Mouse (Mus musculus) forebrain, embryonic 16.5 days (tissue): ENCODE measurements around the gene Sema6b. TPM values are rescaled to one million over a fixed set of nuclear protein-coding genes. Genes with fewer than 3 reads are reported as not detected.
A peak's percentile ranks its signal among the peaks of the same experiment; 100 is the strongest.

Source experiments
- ATAC-seq: fragments of 200-750 bp; cut with Nextera tagmentation; 2 replicates; pipeline ENCODE4 v1.8.0; 2017; ENCODE audit warnings: mild to moderate bottlenecking, moderate library complexity
- H3K27ac ChIP-seq: fragments of 300-500 bp; sonication (generic); 2 replicates; pipeline ENCODE4 v1.5.1; 2014; ENCODE audit warnings: low read length, control low read depth
- H3K27me3 ChIP-seq: fragments of 300-500 bp; sonication (generic); replicated peaks from 2 replicates; pipeline ENCODE4 v1.6.1; 2014; ENCODE audit warnings: low read length; ENCODE audit not compliant: control insufficient read depth, insufficient read depth
- H3K36me3 ChIP-seq: fragments of 300-500 bp; sonication (generic); 2 replicates; pipeline ENCODE4 v1.6.1; 2014; ENCODE audit not compliant: control insufficient read depth, insufficient read depth
- H3K4me1 ChIP-seq: fragments of 300-500 bp; sonication (generic); replicated peaks from 2 replicates; pipeline ENCODE4 v1.6.1; 2014; ENCODE audit warnings: low read length; ENCODE audit not compliant: control insufficient read depth, insufficient read depth
- H3K4me2 ChIP-seq: fragments of 300-500 bp; sonication (generic); 2 replicates; pipeline ENCODE4 v1.6.1; 2014; ENCODE audit warnings: mild to moderate bottlenecking, low read length, control low read depth
- H3K4me3 ChIP-seq: fragments of 300-500 bp; sonication (generic); replicated peaks from 2 replicates; pipeline ENCODE4 v1.5.1; 2014; ENCODE audit warnings: mild to moderate bottlenecking, low read length, control low read depth
- H3K9ac ChIP-seq: fragments of 300-500 bp; sonication (generic); replicated peaks from 2 replicates; pipeline ENCODE4 v1.6.1; 2014; ENCODE audit warnings: low read depth, low read length, control low read depth
- H3K9me3 ChIP-seq: fragments of 300-500 bp; sonication (generic); 2 replicates; pipeline ENCODE4 v1.6.1; 2016; ENCODE audit warnings: low read length; ENCODE audit not compliant: control insufficient read depth
- WGBS: fragments of 180-500 bp; shearing (Covaris S2); extraction: QIAGEN DNeasy Blood & Tissue Kit; methylation state at CpG from one replicate; pipeline ENCODE4 v1.1.7; 2014; 5-methylcytosine and 5-hydroxymethylcytosine counted together
- polyA plus RNA-seq: library from polyadenylated mRNA; unstranded; fragments of >200 nt; fragmentation: Nextera tagmentation; extraction: Ambion mirVana; gene quantifications from 2 replicates; pipeline ENCODE4 v1.2.1, GENCODE M21; 2015

The Sema6b gene
- polyA plus RNA-seq, 1 experiment from 2014 or later = 10.7 TPM

DNA sequence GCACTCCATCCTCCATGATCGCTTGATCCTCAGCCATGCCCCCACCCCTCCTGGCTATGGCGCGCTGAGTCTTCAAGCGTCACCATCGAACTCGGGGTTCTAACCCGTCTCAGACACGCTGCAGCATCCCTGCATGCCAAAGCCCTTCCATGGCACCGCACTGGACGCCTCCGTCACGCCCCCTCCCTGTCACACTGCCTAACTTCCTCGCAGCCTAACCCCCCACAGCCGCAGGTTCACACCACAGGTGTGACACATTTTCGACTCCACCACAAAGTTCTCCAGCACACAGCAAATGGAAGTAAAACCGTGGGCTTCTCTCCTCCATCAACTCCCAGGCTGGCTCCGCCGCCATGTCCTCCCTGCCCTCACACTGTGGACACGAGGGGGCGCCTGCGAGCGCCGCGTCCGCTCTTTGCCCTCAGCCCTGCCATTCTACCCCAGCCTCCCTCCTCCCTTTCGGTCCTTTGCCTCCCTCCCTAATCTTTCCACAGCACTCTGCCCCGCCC is 5.6 kb downstream of the Sema6b start:
- peak overlapping the region; percentile 5; the same call in 1 of the 2 replicates for H3K9ac ChIP-seq
- peak overlapping the region; percentile 27 for H3K4me2 ChIP-seq
- 0 out of 2 replicates have a peak overlapping the region, but pooled peaks have one; percentile 7 for H3K4me3 ChIP-seq
- peaks cover 2% of the 10 kb centered on the region; the same call in 1 of the 2 replicates for H3K36me3 ChIP-seq
- no peaks in the 10 kb centered on the region for H3K9me3 ChIP-seq
- WGBS = 2% methylated on average over 27 of the region's 27 CpGs
- no peak overlapping the region for H3K27ac ChIP-seq
- H3K27me3 ChIP-seq = peaks cover 6% of the 10 kb centered on the region; the same call in 1 of the 2 replicates
- H3K4me1 ChIP-seq = peaks cover 30% of the 10 kb centered on the region
- ATAC-seq = no peak

- H3K36me3 ChIP-seq = peaks cover 4% of the 10 kb centered on the region; the same call in 1 of the 2 replicates
- H3K4me2 ChIP-seq = peak overlapping the region; percentile 27
- no peak overlapping the region for H3K27ac ChIP-seq
- no peak overlapping the region for H3K4me3 ChIP-seq
- H3K27me3 ChIP-seq = peaks cover 2% of the 10 kb centered on the region; the same call in 1 of the 2 replicates
- no peak overlapping the region; the same call in 1 of the 2 replicates for H3K9ac ChIP-seq
- 18% methylated on average over 21 of the region's 21 CpGs for WGBS
- no peaks in the 10 kb centered on the region for H3K9me3 ChIP-seq
- no peak for ATAC-seq
- H3K4me1 ChIP-seq = peaks cover 22% of the 10 kb centered on the region
Measured at GRCm38 (mm10) chr17:56133457-56134363, 6.4 kb downstream of the Sema6b start.

DNA sequence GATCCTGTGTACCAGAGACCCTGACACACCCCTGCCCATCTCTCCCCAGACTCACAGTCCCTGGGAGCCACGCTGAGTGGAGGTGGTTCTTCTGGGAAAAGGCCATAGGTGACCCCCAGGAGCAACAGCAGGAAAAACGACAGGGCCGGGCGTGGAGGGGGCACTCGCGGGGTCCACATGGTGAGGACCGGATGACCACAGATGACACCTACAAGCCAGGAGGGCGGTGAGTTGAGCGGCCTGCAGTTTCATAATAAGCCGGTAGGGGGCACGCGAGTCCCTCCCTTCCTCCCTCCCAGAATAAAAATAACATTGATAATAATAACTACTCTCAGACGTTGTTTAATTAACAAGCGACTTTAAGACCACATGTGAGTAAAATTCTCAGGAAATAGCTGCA is 7.5 kb downstream of the Sema6b start:
- H3K4me3 ChIP-seq = no peak overlapping the region
- peaks cover 13% of the 10 kb centered on the region for H3K4me1 ChIP-seq
- H3K36me3 ChIP-seq = peaks cover 4% of the 10 kb centered on the region; the same call in 1 of the 2 replicates
- no peak overlapping the region for H3K4me2 ChIP-seq
- H3K9me3 ChIP-seq = no peaks in the 10 kb centered on the region
- H3K9ac ChIP-seq = no peak overlapping the region
- no peak for ATAC-seq
- no peak overlapping the region for H3K27ac ChIP-seq
- 5% methylated on average over 14 of the region's 14 CpGs for WGBS
- H3K27me3 ChIP-seq = no peaks in the 10 kb centered on the region

DNA sequence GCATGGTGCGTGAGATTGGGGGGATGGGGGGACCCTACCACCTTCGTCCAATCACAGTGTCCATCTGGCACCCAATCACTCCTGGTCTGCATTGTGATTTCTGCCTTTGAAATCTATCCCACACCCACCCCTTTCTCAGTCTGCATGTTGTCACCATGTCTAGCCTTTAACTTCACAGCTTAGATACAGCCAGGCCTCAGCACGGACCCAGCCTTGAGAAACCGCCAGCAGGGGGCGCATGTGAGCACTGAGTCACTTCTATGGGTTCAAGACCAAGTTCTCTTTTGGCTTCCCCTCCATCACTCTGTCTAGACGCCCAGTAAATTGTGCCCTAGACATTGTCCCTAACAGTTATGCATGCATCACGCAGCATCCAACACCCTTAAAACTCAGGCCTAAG is 8.3 kb downstream of the Sema6b start:
- Histone ChIP-seq H3K27ac (no peak overlapping the region), H3K4me2 (no peak overlapping the region), H3K36me3 (peaks cover 7% of the 10 kb centered on the region; the same call in 1 of the 2 replicates), H3K4me3 (no peak overlapping the region), H3K4me1 (peaks cover 13% of the 10 kb centered on the region), H3K27me3 (no peaks in the 10 kb centered on the region), H3K9ac (no peak overlapping the region), H3K9me3 (no peaks in the 10 kb centered on the region)
- peak; percentile 27 for ATAC-seq
- 38% methylated on average over 7 of the region's 7 CpGs for WGBS

GRCm38 (mm10) chr17:56131136-56131535 is 9.0 kb downstream of the Sema6b start:
- no peak overlapping the region for H3K4me2 ChIP-seq
- H3K9ac ChIP-seq = no peak overlapping the region
- H3K27me3 ChIP-seq = no peaks in the 10 kb centered on the region
- H3K9me3 ChIP-seq = no peaks in the 10 kb centered on the region
- H3K27ac ChIP-seq = no peak overlapping the region
- ATAC-seq = no peak
- peaks cover 13% of the 10 kb centered on the region for H3K4me1 ChIP-seq
- WGBS = 89% methylated on average over 10 of the region's 10 CpGs
- no peak overlapping the region for H3K4me3 ChIP-seq
- peaks cover 7% of the 10 kb centered on the region; the same call in 1 of the 2 replicates for H3K36me3 ChIP-seq

GRCm38 (mm10) chr17:56128246-56128645 is 11.9 kb downstream of the Sema6b start:
- Histone ChIP-seq H3K4me2 (no peak overlapping the region), H3K4me3 (no peak overlapping the region), H3K27me3 (peaks cover 16% of the 10 kb centered on the region), H3K27ac (no peak overlapping the region), H3K9me3 (peaks cover 2% of the 10 kb centered on the region; the same call in 1 of the 2 replicates), H3K4me1 (peaks cover 6% of the 10 kb centered on the region; the same call in 1 of the 2 replicates), H3K36me3 (peaks cover 16% of the 10 kb centered on the region), H3K9ac (no peak overlapping the region)
- ATAC-seq = no peak
- 81% methylated on average over 15 of the region's 15 CpGs for WGBS

GRCm38 (mm10) chr17:56126175-56126574 is 14.0 kb downstream of the Sema6b start:
- no peak for ATAC-seq
- Histone ChIP-seq H3K4me2 (no peak overlapping the region), H3K36me3 (peaks cover 22% of the 10 kb centered on the region), H3K27ac (no peak overlapping the region), H3K4me3 (no peak overlapping the region), H3K9me3 (peaks cover 13% of the 10 kb centered on the region), H3K27me3 (peaks cover 33% of the 10 kb centered on the region), H3K9ac (no peak overlapping the region), H3K4me1 (peaks cover 3% of the 10 kb centered on the region; the same call in 1 of the 2 replicates)
- 79% methylated on average over 11 of the region's 11 CpGs for WGBS

DNA sequence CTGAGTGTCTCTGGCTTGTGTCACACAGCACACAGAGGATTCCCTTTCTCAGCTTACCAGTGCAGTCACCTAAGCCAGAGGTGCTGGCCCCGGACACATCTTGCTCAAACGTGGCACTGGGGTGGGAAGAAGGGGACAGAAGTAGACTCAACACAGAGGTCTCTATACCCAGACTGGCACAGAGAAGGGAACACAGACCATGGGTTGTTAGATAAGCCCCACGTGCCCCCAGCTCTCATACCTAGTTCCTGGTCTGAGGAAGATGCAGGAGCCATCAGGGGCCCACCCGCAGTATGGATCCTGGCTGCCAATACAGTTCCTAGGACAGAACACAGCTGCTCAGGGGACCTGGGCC is 14.9 kb downstream of the Sema6b start:
- no peak overlapping the region for H3K27ac ChIP-seq
- peaks cover 13% of the 10 kb centered on the region for H3K9me3 ChIP-seq
- 88% methylated on average over 4 of the region's 4 CpGs for WGBS
- H3K9ac ChIP-seq = no peak overlapping the region
- peaks cover 42% of the 10 kb centered on the region for H3K27me3 ChIP-seq
- H3K4me3 ChIP-seq = no peak overlapping the region
- H3K4me2 ChIP-seq = no peak overlapping the region
- peaks cover 3% of the 10 kb centered on the region; the same call in 1 of the 2 replicates for H3K4me1 ChIP-seq
- peaks cover 22% of the 10 kb centered on the region for H3K36me3 ChIP-seq
- ATAC-seq = no peak
